In genomic region chr6:124813933-124814332, GRCm38 (mm10) we compare ENCODE assay signal across 8 mouse cellular contexts. TPM values are rescaled to one million over a fixed set of nuclear protein-coding genes. Genes with fewer than 3 reads are reported as not detected.
DNase-seq lines count a peak whose midpoint lies in the region; ATAC-seq lines count a peak whose summit lies in the region.

Tpi1 (minus strand) TSS chr6:124814296.

- peak within 1 kb of the TSS; percentile 69 for H3K4me3 ChIP-seq in hindbrain, embryonic 12.5 days

- 0% methylated on average over 22 of the region's 22 CpGs for WGBS in hindbrain, embryonic 12.5 days

- H3K36me3 ChIP-seq in hindbrain, embryonic 12.5 days = peaks cover 54% of the 10 kb centered on the region

- ATAC-seq in hindbrain, embryonic 12.5 days (ENCODE audit: low FRiP score) = peak; percentile 84

- no peaks in the 10 kb centered on the region for H3K9me3 ChIP-seq in hindbrain, embryonic 12.5 days (replicated peaks)

- H3K4me2 ChIP-seq in hindbrain, embryonic 12.5 days (replicated peaks) = peak within 1 kb of the TSS; percentile 89

- no peaks in the 10 kb centered on the region for H3K27me3 ChIP-seq in hindbrain, embryonic 12.5 days

- H3K9ac ChIP-seq in hindbrain, embryonic 12.5 days = peak within 1 kb of the TSS; percentile 79

- peak within 1 kb of the TSS; percentile 84 for H3K27ac ChIP-seq in hindbrain, embryonic 12.5 days

- H3K4me1 ChIP-seq in hindbrain, embryonic 12.5 days = peaks cover 38% of the 10 kb centered on the region

- DNase-seq in MN1 (ENCODE audit: low spot score) = peak; percentile 92
- DNase-seq in cerebellum, adult 9-11 months = peak; percentile 94
- peak; percentile 84 to 86 for DNase-seq in frontal cortex, postnatal 10 days (ENCODE audit: low spot score in 2 of 2)
- DNase-seq in layer of hippocampus, postnatal 14 days (ENCODE audit: low spot score in 2 of 2) = peak; percentile 85 to 93
- DNase-seq in lung, postnatal 14 days = peak; percentile 91
- DNase-seq in retina, adult 2 months (ENCODE audit: low read depth, low spot score) = peak; percentile 82
- peak; percentile 81 to 82 for DNase-seq in thymus, postnatal 36 days

RNA-seq across cellular contexts. Expression of gene Tpi1, which starts in this region (rescaled TPM):
- 481 and 483 TPM in 2 replicates for polyA plus RNA-seq in hindbrain, embryonic 12.5 days (2016; fragmentation: Nextera tagmentation; extraction: Ambion mirVana)
- total RNA-seq in layer of hippocampus, postnatal 14 days (2021) = 100 to 1,000 TPM; 578 to 579 TPM

Comparison
In these comparisons a context has a peak if more than half of its experiments do, and no peak if none do; other contexts are left out.
1. Peak in every context shown above with its lines: DNase-seq, ATAC-seq, H3K4me3 ChIP-seq and H3K27ac ChIP-seq.